Mouse (Mus musculus) thymus, postnatal 0 days (tissue): ENCODE measurements at regions not wholly inside any gene's neighbourhood (a gene's known extent, or its start where the extent isn't known, plus 50 kb on each side); places are given as distances from the start of the nearest gene placed in this dataset.

Experiments used
- DNase-seq: peaks from one replicate; pipeline ENCODE4 v3.0.0-alpha.2; 2015; ENCODE audit warnings: low spot score

- DNase-seq: no peak
Observed at GRCm38 (mm10) chr2:106455972-106456371, 237.1 kb upstream of the Mpped2 start.

GRCm38 (mm10) chr2:106458003-106458402 is 235.1 kb upstream of the Mpped2 start:
- DNase-seq: no peak

- DNase-seq: no peak
Observed at GRCm38 (mm10) chr2:106461021-106461420, 232.0 kb upstream of the Mpped2 start.

- DNase-seq: no peak
Observed at GRCm38 (mm10) chr2:106461490-106461889, 231.6 kb upstream of the Mpped2 start.

GRCm38 (mm10) chr2:106461973-106462637 is 231.0 kb upstream of the Mpped2 start:
- no peak for DNase-seq

GRCm38 (mm10) chr2:106465055-106465454 is 228.0 kb upstream of the Mpped2 start:
- DNase-seq: no peak

GRCm38 (mm10) chr2:106465831-106466230 is 227.2 kb upstream of the Mpped2 start:
- DNase-seq: no peak

GRCm38 (mm10) chr2:106469196-106469595 is 223.9 kb upstream of the Mpped2 start:
- no peak for DNase-seq

GRCm38 (mm10) chr2:106473458-106473857 is 219.6 kb upstream of the Mpped2 start:
- no peak for DNase-seq

GRCm38 (mm10) chr2:106477991-106478390 is 215.1 kb upstream of the Mpped2 start:
- no peak for DNase-seq

GRCm38 (mm10) chr2:106487335-106488082 is 205.6 kb upstream of the Mpped2 start:
- DNase-seq: no peak

- no peak for DNase-seq
Observed at GRCm38 (mm10) chr2:106498735-106499134, 194.3 kb upstream of the Mpped2 start.

- DNase-seq: no peak
Observed at GRCm38 (mm10) chr2:106499227-106499928, 193.7 kb upstream of the Mpped2 start.

- no peak for DNase-seq
Observed at GRCm38 (mm10) chr2:106504933-106505420, 188.1 kb upstream of the Mpped2 start.

GRCm38 (mm10) chr2:106511889-106512288 is 181.2 kb upstream of the Mpped2 start:
- no peak for DNase-seq

- DNase-seq: no peak
Observed at GRCm38 (mm10) chr2:106512338-106513024, 180.6 kb upstream of the Mpped2 start.

GRCm38 (mm10) chr2:106513025-106513386 is 180.1 kb upstream of the Mpped2 start:
- no peak for DNase-seq

GRCm38 (mm10) chr2:106517224-106517623 is 175.8 kb upstream of the Mpped2 start:
- no peak for DNase-seq

GRCm38 (mm10) chr2:106522961-106523360 is 170.1 kb upstream of the Mpped2 start:
- DNase-seq: no peak

GRCm38 (mm10) chr2:106527008-106527407 is 166.1 kb upstream of the Mpped2 start:
- no peak for DNase-seq

GRCm38 (mm10) chr2:106529247-106529646 is 163.8 kb upstream of the Mpped2 start:
- DNase-seq: no peak

GRCm38 (mm10) chr2:106529746-106530145 is 163.3 kb upstream of the Mpped2 start:
- DNase-seq: no peak
